Mouse (Mus musculus): ENCODE measurements around the gene D430041D05Rik. TPM values are rescaled to one million over a fixed set of nuclear protein-coding genes. Genes with fewer than 3 reads are reported as not detected.

D430041D05Rik gene
- polyA plus RNA-seq (2014; fragmentation: Illumina TruSeq; extraction: RNeasy Lipid Tissue Mini Kit (QIAGEN cat#74804)) = 0.71 TPM

DNA sequence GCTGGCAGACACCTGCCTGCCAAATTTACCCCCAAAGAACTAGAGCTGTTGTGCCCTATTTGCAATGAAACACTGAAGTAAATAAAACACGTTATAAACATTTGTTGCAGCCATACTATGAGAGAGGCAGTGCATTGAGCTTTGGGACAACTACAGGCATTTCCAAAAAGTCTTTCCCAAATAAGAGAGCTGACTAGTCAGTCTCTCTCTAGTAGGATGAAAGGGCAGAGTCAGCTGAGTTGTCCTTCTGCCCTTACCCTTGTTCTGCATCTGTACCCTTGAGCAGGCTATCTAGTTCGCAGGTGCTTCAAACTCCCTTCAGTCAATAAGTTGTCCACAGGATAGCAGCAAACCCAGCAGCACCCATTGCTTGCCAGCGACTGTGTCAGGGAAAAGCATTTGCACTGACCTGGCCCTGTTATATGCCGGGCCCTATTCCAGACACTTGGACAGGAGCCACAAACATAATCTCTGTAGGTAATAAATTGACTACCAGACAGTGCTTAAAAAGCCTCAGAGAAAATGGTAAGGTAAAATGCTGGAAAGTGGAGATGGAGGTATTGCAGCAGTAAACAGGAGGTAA is at the start of gene D430041D05Rik:
Gene D430041D05Rik, minus strand, starts transcription at position 51 of the 583 bp plus-strand sequence.

DNA sequence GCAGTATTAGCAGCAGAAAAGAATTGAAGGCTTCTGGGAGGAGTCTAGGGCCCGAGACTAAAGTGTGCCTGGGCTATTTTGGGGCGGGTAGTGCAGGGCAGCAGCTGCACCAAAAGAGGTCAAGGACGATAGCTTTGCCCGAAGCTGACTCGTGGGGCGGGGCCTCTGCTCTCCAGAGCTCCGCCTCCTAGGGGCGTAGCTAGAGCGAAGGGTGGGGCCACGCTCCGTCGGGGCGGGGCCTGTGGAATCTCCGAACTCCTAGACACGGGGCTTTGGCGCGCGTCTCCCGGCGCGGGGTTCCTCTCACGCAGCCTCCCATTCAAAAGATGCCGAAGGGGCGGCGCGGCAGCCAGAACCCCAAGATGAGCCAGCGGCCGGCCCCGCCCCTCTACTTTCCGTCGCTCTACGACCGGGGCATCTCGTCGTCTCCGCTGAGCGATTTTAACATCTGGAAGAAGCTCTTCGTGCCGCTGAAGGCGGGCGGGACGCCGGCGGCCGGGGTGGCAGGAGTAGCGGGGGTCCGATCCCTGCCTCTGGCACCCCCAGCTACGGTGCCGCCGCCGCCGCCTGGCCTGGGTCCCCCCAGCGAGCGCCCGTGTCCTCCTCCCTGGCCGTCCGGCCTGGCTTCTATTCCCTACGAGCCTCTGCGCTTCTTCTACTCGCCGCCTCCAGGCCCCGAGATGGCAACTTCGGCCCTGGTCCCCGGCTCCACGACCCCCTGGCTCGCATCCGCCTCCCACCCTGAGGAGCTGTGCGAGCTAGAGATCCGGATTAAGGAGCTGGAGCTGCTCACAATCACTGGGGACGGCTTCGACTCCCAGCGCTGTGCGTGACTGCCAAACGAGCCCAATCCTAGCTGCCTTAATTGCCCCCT is 288.1 kb downstream of the D430041D05Rik start, which contains the start of gene A930018P22Rik:
Gene A930018P22Rik, plus strand, starts transcription at position 265 of the 874 bp plus-strand sequence.

DNA sequence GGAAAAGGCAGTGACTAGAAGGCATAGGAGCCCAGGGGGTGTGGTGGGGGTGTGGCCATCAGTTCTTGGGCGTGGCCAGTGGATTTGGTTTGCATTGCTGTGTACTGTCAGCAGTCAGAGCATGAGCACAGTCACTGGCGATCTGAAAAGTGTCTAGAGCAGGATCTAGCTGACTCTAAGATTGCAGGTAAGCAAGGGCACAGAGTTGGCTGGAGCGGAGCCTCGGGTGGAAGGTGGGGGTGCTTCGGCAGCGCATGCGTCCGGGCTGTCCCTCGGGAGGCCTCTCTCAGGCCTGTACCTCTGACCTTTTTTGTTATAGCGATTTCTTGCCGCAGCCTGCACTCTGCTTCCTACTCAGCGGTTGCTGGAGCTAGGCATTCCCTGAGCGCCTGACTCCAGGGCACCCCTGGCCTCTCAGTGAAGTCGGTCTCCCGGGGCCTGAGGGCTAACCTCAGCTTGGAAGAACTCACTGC is 315.0 kb downstream of the D430041D05Rik start, which contains the start of gene Cd59a:
Gene Cd59a, plus strand, starts transcription at position 61 of the 473 bp plus-strand sequence.

Other genes starting within 250 kb of the D430041D05Rik start
- gene Hipk3, start 83.4 kb upstream of the D430041D05Rik start, polyA plus RNA-seq (2014; fragmentation: Illumina TruSeq; extraction: RNeasy Lipid Tissue Mini Kit (QIAGEN cat#74804)) = 258 TPM
- 84.5 TPM for gene Cstf3, start 179.5 kb upstream of the D430041D05Rik start, polyA plus RNA-seq (2014; fragmentation: Illumina TruSeq; extraction: RNeasy Lipid Tissue Mini Kit (QIAGEN cat#74804))